Mouse (Mus musculus) ES-Bruce4 (cell line): ENCODE data around the gene Gm867. TPM values are rescaled to one million over a fixed set of nuclear protein-coding genes. Genes with fewer than 3 reads are reported as not detected.
A peak's percentile ranks its signal among the peaks of the same experiment; 100 is the strongest.

Experiments used
- H3K27ac ChIP-seq: 2 replicates; pipeline ENCODE4 v1.5.1; 2012; ENCODE audit warnings: low read length, inconsistent platforms; ENCODE audit not compliant: insufficient read depth
- H3K27me3 ChIP-seq: 2 replicates; pipeline ENCODE4 v1.6.1; 2012; ENCODE audit warnings: mild to moderate bottlenecking, low read length, inconsistent platforms; ENCODE audit not compliant: control insufficient read depth, poor library complexity, insufficient read depth, severe bottlenecking
- H3K36me3 ChIP-seq: 2 replicates; pipeline ENCODE4 v1.6.1; 2012; ENCODE audit warnings: inconsistent platforms, mild to moderate bottlenecking, low read length, moderate library complexity; ENCODE audit not compliant: control insufficient read depth, poor library complexity, insufficient read depth, severe bottlenecking
- H3K4me1 ChIP-seq: one replicate; pipeline ENCODE4 v1.8.1; 2011; ENCODE audit warnings: low read length; ENCODE audit not compliant: control insufficient read depth, insufficient read depth
- H3K4me3 ChIP-seq: 2 replicates; pipeline ENCODE4 v1.5.1; 2011; ENCODE audit warnings: low read depth, mild to moderate bottlenecking, low read length
- H3K9ac ChIP-seq: 2 replicates; pipeline ENCODE4 v1.6.1; 2012; ENCODE audit warnings: low read depth, mild to moderate bottlenecking, inconsistent platforms; ENCODE audit not compliant: poor library complexity, severe bottlenecking
- H3K9me3 ChIP-seq: replicated peaks from 2 replicates; pipeline ENCODE4 v1.6.1; 2012; ENCODE audit warnings: mild to moderate bottlenecking, low read length, inconsistent platforms; ENCODE audit not compliant: control insufficient read depth, poor library complexity, insufficient read depth, severe bottlenecking
- CTCF ChIP-seq: IDR thresholded peaks from one replicate; pipeline ENCODE4 v1.8.1; 2011; ENCODE audit warnings: low read depth, low read length
- EP300 ChIP-seq: IDR thresholded peaks from 2 replicates; pipeline ENCODE4 v1.6.1; 2011; ENCODE audit warnings: low read depth, low read length; ENCODE audit not compliant: insufficient read depth
- POLR2A ChIP-seq: IDR thresholded peaks from one replicate; pipeline ENCODE4 v1.8.1; 2011; ENCODE audit warnings: low read length; ENCODE audit not compliant: insufficient read depth
- polyA plus RNA-seq: library from polyadenylated mRNA; stranded (reverse); fragments of >200 nt; gene quantifications from 2 replicates; pipeline ENCODE4 v1.2.4, GENCODE M21; 2011; ENCODE audit warnings: low read depth; ENCODE audit not compliant: missing spikeins, insufficient read depth, insufficient read length

The Gm867 gene
- polyA plus RNA-seq, 1 experiment: 0.66 TPM

DNA sequence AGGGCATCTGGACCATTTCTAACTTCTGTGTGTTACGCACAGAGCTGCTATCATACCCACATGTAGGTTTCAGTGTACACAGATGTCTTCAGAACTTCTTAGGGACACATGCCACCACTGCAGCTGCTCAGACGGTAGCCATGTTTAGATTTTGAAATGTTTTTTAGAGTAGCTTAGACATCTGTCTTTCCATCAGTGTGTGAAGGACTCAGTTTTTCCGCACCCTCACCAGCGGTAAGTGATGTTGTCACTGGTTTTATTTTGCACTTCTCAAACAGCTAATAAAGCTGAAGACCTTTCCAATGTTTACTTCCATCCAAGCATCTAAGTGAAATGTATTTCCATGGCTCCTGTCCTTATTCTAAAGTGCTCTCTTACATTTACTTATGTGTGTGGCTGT, 33.6 kb downstream of the Gm867 start:
- Histone ChIP-seq H3K4me1 (no peaks in the 10 kb centered on the region), H3K36me3 (peaks cover 42% of the 10 kb centered on the region), H3K4me3 (no peak overlapping the region), H3K9me3 (no peaks in the 10 kb centered on the region), H3K27me3 (no peaks in the 10 kb centered on the region), H3K9ac (no peak overlapping the region), H3K27ac (no peak overlapping the region)
- TF ChIP-seq POLR2A (no peak), EP300 (no peak), CTCF (no peak)

DNA sequence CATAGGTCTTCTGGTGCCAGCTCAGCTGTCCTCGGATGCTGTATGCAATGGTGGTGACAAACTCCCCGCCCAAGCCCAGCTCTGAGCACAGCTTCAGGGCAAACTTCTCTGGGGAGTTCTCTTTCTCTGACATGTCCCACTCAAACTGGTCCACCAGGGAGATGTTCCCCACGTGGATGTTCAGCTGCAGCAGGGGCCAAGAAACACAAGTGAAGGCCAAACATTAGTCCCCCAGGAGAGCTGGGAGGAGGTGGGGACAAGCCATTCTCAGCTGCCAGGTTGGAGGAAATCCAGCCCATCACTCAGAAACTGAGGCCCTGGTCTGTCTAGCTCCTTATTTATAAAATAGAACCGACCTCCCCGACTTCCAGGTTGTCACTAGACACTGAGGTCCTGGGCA, 36.1 kb downstream of the Gm867 start:
- no peaks in the 10 kb centered on the region for H3K27me3 ChIP-seq
- H3K4me3 ChIP-seq: no peak overlapping the region
- no peaks in the 10 kb centered on the region for H3K9me3 ChIP-seq
- TF ChIP-seq EP300 (no peak), POLR2A (no peak), CTCF (no peak)
- H3K36me3 ChIP-seq: peaks cover 33% of the 10 kb centered on the region
- H3K4me1 ChIP-seq: no peaks in the 10 kb centered on the region
- H3K9ac ChIP-seq: no peak overlapping the region
- H3K27ac ChIP-seq: no peak overlapping the region

DNA sequence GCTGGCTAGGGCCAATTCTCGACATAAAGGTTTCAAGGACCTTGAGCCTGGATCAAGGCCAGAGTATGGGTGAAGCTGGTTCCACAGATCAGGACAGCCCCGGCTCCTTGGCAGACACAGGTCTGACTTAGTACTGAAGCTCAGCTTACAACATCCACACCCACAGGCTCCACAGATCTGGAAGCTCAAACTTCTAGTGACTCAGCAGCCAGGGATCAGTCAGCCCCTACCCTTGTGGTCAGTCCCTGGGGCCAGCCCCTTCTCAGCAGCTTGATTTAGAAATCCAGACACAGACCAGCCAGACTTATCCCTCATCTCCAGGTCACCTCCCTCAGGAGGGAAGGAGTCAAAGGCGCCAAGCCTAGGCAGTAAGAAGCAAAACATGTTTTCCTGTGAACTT, 41.6 kb downstream of the Gm867 start:
- Histone ChIP-seq H3K9ac (no peak overlapping the region), H3K27me3 (no peaks in the 10 kb centered on the region), H3K4me3 (no peak overlapping the region), H3K4me1 (no peaks in the 10 kb centered on the region), H3K9me3 (no peaks in the 10 kb centered on the region), H3K36me3 (peaks cover 28% of the 10 kb centered on the region), H3K27ac (no peak overlapping the region)
- TF ChIP-seq POLR2A (no peak), CTCF (no peak), EP300 (no peak)

DNA sequence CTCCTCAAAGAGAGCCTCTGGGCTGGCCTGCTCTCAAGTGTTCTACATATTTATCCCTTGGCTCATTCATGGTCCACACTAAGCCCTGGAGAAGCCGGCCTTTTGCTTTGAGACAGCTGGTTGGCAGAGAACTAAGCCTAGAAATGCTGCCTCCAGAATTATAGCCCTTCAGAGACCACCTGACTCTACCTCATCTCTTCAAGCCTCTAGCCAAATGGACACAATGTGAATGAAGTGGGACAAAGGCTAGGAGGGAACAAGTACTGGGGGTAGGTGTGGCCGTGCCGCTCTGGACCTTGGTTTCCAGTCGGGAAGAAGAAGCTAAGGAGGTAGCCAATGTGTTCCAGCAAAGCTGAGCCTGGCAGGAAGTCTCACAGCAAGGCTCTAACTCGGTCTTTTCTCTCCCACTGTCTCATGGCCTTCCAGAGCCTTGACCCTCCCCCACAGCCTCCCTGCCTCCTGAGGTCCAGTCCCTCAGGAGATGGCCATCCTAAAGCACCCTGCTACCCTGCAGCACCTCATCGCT, 42.4 kb downstream of the Gm867 start:
- Histone ChIP-seq H3K9me3 (no peaks in the 10 kb centered on the region), H3K27ac (no peak overlapping the region), H3K36me3 (peaks cover 21% of the 10 kb centered on the region), H3K4me1 (no peaks in the 10 kb centered on the region), H3K27me3 (no peaks in the 10 kb centered on the region), H3K4me3 (no peak overlapping the region), H3K9ac (no peak overlapping the region)
- no peak for TF ChIP-seq CTCF
- no peak for TF ChIP-seq POLR2A
- no peak for TF ChIP-seq EP300

DNA sequence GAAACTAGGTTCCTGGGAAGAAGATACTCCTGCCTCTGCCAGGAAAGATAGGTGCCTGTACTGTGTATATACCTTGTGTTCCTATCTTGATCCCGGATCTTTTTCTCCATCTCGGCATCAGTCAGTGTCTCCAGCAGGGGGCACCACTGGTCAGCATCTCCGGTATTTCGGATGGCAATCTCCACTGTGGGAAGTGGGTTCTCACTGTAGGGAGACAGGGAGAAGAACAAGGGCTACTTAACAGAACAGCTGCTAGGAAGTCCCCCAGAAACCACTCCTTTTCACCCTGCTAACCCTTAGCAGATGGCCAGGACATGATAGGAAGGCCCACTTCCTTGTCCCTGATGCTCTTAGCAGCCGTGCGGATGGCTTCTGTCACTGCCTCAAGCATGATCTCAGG, 43.1 kb downstream of the Gm867 start:
- Histone ChIP-seq H3K9ac (no peak overlapping the region), H3K4me3 (no peak overlapping the region), H3K36me3 (peaks cover 14% of the 10 kb centered on the region; the same call in 1 of the 2 replicates), H3K27me3 (no peaks in the 10 kb centered on the region), H3K27ac (no peak overlapping the region), H3K9me3 (no peaks in the 10 kb centered on the region), H3K4me1 (no peaks in the 10 kb centered on the region)
- peak; percentile 80 for TF ChIP-seq CTCF
- no peak for TF ChIP-seq POLR2A
- TF ChIP-seq EP300: no peak

DNA sequence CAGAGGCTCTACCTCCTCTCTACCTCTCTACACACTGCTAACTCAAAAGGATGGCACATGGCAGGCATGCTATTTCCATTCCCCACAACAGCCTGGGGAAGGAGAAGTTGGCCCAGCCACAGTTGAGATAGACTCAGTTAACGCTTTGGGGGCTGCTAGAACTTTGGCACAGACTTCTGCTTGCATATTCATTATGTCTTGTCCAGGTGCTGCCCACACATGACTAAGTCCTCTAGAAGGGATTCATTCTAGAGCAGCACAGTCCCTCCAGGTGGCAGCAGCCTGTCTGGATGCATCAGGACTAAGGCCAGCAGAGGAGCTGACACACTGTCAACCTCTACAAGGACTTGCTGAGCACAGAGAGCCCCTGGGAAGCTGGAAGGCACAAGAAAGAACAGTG, 44.3 kb downstream of the Gm867 start:
- no peak for TF ChIP-seq CTCF
- no peak for TF ChIP-seq EP300
- no peak for TF ChIP-seq POLR2A
- no peak overlapping the region for H3K9ac ChIP-seq
- no peak overlapping the region for H3K4me3 ChIP-seq
- H3K36me3 ChIP-seq: peaks cover 13% of the 10 kb centered on the region; the same call in 1 of the 2 replicates
- no peaks in the 10 kb centered on the region for H3K9me3 ChIP-seq
- no peaks in the 10 kb centered on the region for H3K4me1 ChIP-seq
- H3K27ac ChIP-seq: no peak overlapping the region
- no peaks in the 10 kb centered on the region for H3K27me3 ChIP-seq
